Mouse (Mus musculus): ENCODE data around the gene Ccdc180.

The Ccdc180 gene

GRCm38 (mm10) chr4:45969051-45969450 is 78.9 kb downstream of the Ccdc180 start:
- no peak for DNase-seq (ENCODE audit: low read depth in 1 of 2, low spot score in 2 of 2)

DNA sequence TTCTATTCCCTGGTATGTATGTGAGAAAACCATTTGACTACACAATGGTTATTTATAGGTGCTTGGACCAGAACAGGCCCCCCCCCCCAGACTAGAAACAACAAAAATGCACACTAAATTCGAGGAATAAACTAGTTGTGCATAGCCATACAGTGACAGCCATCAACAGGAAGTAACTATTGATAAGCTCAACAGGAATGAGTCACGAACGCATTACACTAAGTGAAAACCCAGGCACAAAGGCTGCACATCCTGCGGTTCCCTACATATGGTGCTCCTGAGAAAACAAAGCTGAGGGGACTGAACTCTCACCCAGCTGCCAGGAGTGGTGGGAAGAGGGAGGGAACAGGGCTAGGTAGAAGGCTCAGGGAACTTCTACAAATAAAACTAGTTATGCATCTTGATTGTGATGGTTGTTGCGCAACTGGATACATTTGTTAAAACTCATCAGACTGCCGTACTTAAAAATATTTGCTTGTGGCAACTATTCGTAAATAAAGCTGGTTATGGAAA is 80.0 kb downstream of the Ccdc180 start:
- no peak for DNase-seq (ENCODE audit: low read depth in 1 of 2, low spot score in 2 of 2)

DNA sequence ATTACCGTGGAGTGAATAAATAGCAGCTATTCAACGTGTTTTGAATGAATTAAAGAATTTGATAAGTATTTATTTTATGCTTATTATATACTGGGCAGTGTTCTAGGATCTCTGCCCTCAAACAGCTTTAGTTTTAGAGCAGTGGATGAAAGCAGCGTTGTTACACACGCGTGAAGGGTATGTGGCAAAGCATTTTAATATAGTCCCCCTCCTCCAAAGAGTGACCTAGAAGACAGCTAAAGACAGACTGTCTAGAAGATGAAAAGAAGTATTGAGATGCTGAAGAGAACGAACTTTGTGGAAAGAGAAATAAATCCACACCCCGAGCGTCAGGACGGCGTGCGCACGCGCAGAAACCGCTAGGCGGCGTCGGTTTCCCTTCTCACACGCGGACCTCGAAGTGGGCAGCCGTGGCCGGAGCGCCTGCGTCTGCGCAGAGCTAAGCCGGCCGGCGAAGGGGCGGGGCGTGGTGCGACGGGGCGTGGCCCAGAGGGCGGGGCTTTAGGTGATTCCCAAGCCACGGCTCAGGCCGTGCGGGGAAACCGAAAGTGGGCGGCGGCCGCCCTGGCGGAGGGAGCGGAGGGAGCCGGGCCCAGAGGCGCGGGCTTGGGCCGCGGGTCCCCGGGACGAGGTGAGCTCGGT is 81.8 kb downstream of the Ccdc180 start:
- DNase-seq (ENCODE audit: low read depth in 1 of 2, low spot score in 2 of 2) = peak; percentile 95 to 99

DNA sequence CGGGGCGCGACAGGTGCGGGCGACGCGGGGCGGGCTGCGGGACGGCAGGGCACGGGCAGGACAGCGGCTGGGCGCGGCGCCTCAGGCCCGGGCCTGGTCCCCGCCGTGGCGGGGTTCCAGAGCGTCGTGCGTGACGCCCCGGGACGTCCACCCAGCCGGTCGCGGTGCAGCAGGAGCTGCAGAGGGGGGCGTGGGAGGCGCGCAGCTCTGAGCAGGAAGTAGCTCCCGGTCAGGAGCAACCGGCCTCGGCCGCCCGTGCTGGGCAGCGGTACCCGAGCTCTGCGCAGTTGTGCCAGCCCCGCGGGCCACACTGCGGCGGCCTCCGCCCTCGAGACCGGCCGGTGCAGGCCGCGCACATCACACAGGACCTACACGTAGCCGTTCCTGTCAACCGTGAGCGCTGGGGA is 82.3 kb downstream of the Ccdc180 start:
- DNase-seq (ENCODE audit: low read depth in 1 of 2, low spot score in 2 of 2) = no peak

DNA sequence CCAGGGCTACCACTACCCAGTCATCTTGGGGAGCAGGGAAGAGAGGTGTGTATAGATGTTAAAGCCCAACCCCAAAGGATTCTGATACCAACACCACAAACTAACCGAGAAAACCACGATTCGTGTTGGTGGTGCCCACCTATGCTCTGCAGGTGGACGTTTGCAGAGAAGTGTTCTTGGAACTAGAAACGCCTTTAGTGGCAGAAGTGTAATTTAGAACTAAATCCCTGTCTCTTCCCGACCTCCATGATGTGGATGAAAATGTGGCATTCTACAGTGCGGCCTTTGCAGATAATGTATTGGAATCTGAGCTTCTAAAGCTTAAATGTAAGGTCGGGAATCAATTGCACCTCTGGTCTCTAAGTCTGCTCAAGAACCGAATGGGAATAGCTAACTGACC is 82.8 kb downstream of the Ccdc180 start:
- DNase-seq (ENCODE audit: low read depth in 1 of 2, low spot score in 2 of 2) = no peak

DNA sequence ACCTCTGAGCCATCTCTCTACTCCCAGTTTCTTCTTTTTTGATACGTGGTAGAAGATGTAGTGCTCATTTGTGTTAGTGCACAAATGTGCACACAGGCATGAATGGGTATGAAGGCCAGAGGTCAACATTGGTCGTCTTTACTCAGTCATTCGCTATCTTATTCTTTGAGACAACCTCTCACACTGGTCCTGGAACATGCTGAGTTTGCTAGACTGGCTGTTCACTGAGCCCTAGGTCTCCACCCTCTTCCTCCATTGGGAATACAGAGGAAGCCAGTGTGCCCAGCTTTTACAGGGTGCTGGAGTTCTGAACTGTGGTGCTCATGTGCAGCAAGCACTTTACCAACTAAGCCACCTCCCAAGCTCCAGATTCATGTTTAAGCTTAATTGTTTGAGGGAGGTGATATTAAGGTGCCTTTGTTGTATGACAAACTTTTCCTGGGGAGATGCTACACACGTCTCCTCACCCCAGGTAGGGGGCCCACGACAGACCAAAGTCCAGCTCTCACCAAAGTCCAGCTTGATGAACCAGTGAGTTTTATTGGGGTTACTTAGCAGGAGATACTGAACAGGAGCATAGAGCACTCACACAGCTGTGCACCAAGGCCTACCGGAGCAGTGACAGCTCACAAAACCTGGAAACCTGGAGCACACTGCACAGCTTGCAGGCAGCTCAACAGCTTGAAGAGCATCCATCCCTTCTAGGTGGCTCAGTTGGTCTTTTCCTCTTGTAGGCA is 87.0 kb downstream of the Ccdc180 start:
- no peak for DNase-seq (ENCODE audit: low read depth in 1 of 2, low spot score in 2 of 2)

DNA sequence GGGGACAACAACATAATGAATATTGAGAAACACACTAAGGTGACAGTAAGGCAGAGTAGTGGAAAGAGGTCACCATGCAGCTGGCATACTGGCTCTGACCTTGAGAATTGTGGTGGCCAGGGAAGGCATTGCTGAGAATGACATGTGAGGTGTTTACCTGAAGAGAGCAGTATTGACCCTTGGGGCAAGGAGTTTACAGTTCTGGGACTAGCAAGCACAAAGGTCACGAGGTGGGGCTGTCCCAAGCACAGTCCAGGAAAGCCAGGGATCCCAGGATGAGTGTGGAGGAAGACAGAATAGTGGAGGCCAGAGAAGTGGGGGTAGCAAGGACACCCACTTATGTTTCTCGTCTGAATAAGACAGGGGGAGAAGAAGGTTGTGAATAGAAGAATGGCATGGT is 89.8 kb downstream of the Ccdc180 start:
- no peak for DNase-seq (ENCODE audit: low read depth in 1 of 2, low spot score in 2 of 2)

- peak in 1 of 2 experiments; percentile 5 for DNase-seq (ENCODE audit: low read depth in 1 of 2, low spot score in 2 of 2)
Measured at GRCm38 (mm10) chr4:45981054-45981453, 91.0 kb downstream of the Ccdc180 start.

- DNase-seq (ENCODE audit: low read depth in 1 of 2, low spot score in 2 of 2) = no peak
Measured at GRCm38 (mm10) chr4:45990427-45991135, 100.5 kb downstream of the Ccdc180 start.

DNA sequence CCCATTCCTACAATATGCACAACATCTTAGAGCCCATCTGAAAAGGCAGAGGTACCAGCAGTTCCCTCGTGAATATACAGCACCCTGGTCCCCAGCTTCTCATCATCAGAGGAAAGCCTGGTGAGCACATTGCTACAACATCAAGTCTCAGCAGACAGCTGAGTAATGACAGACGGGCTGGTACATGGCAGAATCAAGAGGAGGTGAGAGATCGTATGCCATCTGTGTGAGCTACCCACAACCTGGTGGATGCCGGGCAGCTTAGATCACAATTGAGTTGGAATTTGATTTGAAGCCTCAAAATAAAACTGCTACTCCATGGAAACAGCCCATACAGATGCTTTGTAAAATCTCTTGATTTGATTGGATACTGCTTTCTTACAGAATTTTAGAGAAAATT is 108.4 kb downstream of the Ccdc180 start:
- no peak for DNase-seq (ENCODE audit: low read depth in 1 of 2, low spot score in 2 of 2)
